Mouse (Mus musculus) right cerebral cortex, adult 18-20 months (tissue): ENCODE results near the gene Miga1.

Experiments
- DNase-seq: peaks from one replicate; pipeline ENCODE4 v3.0.0; 2022; ENCODE audit warnings: mixed read lengths

Gene Miga1

GRCm38 (mm10) chr3:152241098-152241497, 99.1 kb downstream of the Miga1 start:
- DNase-seq = no peak

- DNase-seq = no peak
These were observed 100.6 kb downstream of the Miga1 start for GRCm38 (mm10) chr3:152239592-152239991.

- no peak for DNase-seq
These were observed 101.4 kb downstream of the Miga1 start for GRCm38 (mm10) chr3:152238836-152239235.

- DNase-seq = no peak
These were observed 104.4 kb downstream of the Miga1 start for GRCm38 (mm10) chr3:152235805-152236204.

- no peak for DNase-seq
These were observed 105.0 kb downstream of the Miga1 start for GRCm38 (mm10) chr3:152235238-152235637.

- no peak for DNase-seq
These were observed 108.7 kb downstream of the Miga1 start for GRCm38 (mm10) chr3:152231333-152232100.

GRCm38 (mm10) chr3:152229271-152229670, 110.9 kb downstream of the Miga1 start:
- DNase-seq = no peak

GRCm38 (mm10) chr3:152228843-152229242, 111.4 kb downstream of the Miga1 start:
- DNase-seq = no peak

GRCm38 (mm10) chr3:152225906-152226305, 114.3 kb downstream of the Miga1 start:
- no peak for DNase-seq

GRCm38 (mm10) chr3:152224918-152225317, 115.3 kb downstream of the Miga1 start:
- no peak for DNase-seq
